Mouse (Mus musculus) embryo, embryonic 11.5 days (tissue): ENCODE data around the gene Pinlyp.

Experiments
- DNase-seq: peaks from one replicate; pipeline ENCODE4 v3.0.0-alpha.2; 2012; ENCODE audit warnings: low read depth, low spot score

The Pinlyp gene

DNA sequence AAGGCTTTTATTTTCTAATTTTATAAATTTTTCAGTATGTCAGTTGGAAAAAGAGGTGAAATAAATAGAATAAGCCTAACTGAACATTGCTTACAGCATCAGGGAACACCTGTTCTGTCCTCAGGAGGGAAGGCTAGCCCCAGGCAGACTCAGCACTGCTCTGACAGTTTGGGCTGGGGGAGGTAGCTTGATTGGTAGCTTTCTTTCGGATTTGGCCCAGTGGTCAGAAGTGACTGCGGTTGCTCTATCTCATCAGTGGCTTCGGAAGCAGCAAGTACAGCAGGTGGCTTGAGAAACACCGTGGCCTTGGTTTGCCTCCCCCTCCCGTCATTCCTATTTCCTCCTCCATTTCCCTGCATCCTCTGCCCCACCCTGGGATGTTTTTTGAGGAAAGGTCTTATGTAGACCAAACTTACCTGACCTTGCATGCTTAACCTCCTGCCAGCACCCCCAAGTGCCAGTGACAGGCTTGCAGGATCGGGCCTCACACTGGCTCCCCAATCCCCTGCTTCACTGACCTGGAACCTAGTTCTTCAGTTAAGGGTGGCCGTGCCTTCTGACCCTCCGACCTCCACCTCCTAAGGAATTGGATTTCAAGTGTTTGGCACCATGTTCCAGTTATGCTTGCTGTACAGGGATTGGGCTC, 17.4 kb upstream of the Pinlyp start:
- DNase-seq, result no peak

DNA sequence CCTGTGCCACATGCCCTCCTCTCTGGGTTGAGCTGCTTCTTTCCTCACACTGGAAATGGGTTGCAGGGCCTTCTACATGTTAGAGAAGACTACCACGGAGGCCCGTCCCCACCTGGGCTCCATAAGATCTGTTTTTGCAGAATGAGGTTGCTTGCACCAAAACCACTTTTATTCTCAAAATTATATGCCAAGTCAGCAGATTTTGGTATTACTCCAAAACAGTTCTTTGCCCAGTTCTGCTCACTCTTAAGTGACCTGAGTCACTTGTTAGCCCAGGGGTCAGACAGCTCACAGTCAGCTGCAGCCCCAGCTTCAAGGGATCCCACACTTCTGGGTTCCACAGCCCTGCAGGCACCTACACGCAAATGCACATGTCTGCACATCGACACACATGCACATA, 15.5 kb upstream of the Pinlyp start:
- no peak for DNase-seq

DNA sequence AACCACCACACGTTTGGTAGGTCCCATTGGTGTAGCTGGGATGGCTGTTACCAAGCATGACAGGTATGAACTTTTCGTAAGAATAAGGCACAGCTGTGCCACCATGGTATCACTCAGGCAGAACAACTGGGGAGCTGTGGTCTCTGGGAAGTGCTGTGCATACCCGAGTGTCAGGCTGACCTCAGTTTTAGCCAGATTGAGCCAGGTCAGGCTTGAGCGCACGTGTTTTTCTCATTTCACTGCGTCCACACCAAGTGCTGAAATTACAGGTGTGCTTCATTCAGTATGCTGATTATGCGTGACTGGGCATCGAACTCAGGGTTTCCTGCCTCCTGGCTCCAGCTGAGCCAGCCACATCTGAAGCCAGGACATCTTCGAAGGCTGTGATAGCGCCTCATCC, 9.9 kb upstream of the Pinlyp start:
- DNase-seq, result no peak

DNA sequence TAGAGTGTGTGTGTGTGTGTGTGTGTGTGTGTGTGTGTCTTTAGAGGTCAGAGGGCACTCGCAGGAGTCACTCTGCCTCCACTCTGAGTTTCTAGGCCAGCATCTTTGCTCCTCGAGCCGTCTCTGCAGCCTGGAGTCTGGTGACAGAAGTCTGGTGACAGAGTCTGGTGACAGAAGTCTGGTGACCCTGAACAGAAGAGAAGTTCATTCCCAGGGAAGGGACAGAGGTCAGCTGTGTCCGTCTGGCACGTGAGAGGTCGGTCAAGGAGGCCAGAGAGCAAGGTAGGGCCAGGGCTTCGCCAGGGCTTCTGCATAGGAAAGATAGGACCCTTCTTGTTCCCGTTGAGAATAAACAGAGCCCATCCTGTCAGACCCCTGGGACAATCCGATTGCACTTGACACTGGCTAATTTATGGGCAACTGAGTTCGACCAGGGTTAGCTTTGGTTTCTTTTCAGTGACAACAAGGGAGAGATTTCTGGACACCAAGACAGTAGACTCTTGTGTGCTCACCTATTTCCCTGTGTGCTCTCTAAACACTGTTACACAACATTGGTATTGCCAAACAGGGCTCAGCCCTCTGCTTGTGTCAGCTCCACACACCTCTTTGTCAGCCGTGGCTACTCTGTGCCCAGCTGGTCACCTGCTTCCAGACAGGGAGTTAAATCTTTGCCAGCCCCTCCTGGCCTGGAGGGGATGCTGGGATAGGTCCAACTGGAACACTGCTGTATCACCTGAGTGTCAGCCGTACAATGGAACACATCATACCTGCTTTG, 6.3 kb upstream of the Pinlyp start:
- DNase-seq, result no peak

DNA sequence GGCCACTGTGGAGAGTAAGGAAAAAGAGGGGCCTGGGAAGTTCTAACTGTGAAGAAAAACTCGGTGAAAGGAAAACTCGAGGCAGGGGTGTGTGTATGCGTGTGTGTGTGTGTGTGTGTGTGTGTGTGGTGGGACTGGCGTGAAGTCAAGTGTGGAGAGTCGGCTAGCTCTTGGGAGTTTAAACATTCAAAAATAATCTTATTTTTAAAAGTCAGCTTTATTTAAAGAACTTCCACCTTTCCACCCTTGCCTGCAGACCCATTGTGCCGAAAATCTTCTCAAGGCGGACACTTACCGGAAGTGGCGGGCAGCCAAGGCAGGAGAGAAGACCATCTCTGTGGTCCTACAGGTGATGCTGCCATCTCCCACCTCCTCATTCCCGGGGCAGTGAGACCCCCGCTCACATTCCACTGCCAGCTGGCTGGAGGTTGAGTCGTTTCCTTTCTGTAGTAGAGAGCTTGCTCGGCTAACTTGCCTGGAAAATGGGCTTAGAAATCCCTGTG, 1.7 kb upstream of the Pinlyp start:
- DNase-seq, result no peak

DNA sequence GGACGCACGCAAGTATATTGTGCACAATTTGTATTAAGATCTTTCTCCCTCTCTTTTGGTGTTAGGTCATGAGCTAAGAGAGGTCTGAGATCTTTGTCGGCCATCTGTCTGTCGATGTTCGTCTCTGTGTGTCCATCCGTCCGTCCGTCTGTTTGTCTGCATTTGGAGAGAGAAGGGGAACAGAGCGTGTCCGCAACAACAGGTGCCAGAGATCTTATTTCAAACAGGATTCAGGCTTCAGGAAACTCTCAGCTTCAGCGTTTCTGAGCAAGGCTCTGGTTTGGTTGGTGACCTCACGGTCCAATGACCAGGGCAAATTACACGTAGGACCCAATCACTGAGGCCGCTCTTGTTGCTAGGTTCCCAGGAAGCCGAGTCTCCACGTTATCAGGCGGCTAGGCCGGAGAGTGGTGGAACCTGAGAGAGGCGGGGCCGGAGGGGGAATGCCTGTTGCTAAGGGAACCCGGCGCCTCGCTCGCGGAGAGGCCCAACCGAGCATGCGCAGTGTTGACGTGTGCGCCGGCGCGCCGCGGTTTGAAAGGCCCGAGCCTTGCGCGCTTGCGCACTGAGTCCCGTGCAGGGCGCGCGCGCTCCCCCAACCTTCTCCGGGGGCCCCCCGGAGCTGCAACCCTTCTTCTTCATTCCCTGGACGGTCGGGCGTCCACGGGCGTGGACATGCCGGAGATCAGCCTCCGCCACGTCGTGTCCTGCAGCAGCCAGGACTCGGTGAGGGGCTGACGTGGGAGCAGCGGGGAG, 894 bp upstream of the Pinlyp start:
- DNase-seq, result peak; percentile 96

DNA sequence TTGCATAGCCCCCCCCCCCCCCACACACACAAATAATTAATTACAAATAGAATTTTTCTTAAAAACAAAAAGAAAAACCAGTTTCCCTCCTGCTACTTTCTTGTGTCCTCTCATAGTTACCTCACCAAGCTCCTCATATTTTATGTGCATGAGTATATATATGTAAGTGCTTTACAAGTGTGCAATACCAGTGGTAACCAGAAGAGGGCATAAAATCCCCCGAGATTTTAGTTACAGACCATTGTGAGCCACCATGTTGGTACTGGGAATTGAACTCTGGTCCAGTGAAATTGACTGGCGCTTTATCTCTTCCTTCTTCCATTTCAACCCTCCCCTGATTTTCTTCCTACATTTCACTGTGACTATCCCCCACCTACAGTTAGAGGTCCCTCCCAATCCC, 1.4 kb downstream of the Pinlyp start:
- DNase-seq, result no peak

DNA sequence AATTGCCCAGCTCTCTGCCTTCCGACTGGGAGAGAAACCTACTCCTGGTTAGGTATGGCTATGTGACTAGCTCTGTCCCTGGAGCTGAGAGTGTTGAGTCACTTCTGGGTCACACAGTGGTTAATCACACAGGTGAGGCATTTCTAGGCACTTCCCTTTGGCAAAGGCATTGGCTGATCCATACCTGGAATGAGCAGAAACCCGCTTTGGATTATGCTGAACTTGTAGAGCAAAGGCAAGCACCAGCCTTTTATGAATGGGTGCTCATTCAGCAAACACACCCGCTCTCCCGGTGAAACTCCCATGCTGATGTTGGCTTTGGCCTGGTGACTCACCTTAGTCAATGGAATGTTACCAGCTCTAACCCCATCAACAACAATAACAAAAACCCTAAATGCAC, 6.2 kb downstream of the Pinlyp start:
- DNase-seq, result no peak

DNA sequence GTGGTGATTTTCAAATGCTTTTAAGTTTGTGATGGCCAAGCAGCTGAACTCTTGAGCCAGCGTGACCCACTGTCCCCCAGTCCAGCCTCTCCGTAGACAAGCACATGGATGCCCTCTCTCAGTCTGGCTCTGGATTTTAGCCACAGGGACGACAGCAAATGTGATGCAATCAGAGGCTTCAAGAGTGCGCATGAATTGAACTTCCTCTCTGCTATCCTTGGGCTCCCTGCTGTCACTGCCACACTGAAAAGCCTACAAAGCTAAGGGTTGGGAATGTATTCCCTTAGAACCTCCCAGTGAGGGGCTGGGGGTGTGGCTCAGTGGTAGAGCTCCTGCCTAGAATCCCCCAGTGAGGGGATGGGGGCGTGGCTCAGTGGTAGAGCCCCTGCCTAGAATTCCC, 7.2 kb downstream of the Pinlyp start:
- DNase-seq, result no peak

DNA sequence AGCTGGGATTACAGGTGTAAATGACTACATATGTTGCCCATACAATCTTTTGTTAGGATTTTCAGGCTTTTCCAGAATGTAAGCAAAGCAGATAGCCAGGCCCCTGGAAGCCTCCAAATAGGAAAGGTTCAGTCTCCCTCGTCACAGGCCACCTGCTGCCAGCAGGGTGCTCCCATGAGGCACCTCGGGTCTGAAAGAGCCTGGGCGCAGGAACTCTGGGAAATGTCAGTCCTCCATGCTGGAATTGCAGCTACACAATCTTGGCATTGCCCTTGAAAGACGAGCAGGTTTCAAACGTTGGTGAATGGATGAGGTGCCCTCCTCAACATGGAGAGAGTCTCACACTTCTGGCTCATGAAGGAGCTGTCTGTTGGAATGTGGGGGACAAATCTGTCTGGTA, 7.8 kb downstream of the Pinlyp start:
- DNase-seq, result no peak

DNA sequence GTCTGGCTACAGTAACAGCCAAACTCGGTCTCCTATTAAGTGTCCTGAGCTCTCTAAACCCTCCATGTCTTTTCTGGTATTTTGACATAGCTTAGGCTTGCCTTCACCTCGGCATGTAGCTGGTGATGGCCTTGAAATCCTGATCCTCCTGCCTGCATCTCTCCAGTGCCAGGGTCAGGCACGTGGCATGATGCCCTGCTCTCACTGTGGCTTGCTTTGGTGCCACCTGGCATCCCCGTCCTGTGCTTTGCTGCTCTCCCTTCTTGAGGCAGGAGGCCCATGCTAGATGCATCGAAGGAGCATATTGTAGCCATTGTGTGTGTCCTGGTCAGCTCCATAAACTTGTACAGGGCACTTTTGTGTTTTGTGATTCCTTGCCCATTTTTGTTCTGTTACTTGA, 8.3 kb downstream of the Pinlyp start:
- no peak for DNase-seq

DNA sequence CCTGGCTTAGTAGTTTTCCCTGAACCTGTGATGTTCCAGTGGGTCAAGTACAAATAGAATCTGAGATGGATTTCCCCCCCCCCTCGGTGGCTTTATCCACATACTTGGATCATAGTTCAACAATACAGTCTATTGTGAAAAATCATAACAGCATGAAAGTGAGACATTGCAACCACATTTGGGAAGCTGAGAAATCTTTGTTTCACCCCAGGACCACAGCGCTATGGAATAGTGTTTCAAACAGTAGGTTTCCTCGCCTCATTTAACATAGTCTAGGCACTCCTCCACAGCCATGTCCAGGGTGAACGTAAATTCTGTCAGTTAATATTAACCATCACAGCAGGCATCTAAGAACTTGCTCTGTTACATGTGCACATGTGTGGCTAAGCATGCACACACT, 8.8 kb downstream of the Pinlyp start:
- DNase-seq, result no peak

DNA sequence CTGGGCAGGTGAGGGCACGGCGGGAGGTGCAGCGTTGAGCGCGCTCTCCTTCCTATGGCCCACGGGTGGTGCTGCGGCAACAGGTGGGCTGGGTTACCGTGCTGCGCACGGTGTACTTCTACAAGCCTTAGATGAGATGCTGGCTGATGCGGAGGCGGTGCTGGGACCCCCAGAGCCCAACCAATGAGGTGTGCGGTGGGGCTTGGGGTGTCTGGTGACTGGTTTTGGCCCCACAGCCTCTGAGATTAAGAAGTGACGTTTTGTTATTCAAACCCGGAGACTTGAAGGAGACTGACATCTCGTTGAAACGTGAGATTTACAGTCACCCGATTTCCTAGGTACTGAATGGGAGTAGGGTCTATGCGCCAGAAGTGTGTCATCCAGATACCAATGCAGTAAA, 11.6 kb downstream of the Pinlyp start:
- DNase-seq, result no peak

DNA sequence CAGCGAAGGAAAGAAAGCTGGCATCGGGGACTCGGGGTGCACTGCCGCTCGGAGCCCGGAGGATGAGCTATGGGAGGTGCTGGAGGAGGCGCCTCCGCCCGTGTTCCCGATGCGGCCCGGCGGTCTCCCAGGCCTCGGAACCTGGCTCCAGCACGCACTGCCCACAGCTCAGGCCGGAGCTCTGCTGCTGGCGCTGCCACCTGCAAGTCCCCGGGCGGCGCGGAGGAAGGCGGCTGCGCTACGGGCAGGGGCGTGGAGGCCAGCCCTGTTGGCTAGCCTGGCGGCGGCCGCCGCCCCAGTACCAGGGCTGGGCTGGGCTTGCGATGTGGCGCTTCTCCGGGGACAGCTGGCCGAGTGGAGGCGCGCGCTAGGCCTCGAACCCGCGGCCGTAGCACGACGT, 12.1 kb downstream of the Pinlyp start:
- no peak for DNase-seq

DNA sequence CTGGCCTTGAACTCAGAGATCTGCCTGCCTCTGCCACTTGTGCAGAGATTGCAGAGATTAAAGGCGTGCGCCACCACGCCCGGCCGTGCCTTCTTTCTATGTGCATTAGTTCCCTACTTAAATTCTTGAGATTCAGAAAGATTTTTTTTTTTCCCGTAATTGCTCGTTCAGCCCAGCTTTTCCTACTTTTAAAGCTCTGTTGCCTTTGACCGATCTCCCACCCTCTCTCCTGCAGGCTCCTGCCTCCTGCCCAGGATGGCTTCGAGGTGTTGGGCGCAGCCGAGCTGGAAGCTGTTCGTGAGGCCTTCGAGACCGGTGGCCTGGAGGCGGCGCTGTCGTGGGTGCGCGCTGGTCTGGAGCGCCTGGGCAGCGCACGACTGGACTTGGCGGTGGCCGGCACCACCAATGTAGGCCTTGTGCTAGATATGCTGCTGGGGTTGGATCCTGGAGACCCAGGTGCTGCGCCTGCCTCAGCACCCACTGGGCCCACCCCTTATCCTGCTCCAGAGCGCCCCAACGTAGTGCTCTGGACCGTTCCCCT, 12.8 kb downstream of the Pinlyp start:
- DNase-seq, result no peak

DNA sequence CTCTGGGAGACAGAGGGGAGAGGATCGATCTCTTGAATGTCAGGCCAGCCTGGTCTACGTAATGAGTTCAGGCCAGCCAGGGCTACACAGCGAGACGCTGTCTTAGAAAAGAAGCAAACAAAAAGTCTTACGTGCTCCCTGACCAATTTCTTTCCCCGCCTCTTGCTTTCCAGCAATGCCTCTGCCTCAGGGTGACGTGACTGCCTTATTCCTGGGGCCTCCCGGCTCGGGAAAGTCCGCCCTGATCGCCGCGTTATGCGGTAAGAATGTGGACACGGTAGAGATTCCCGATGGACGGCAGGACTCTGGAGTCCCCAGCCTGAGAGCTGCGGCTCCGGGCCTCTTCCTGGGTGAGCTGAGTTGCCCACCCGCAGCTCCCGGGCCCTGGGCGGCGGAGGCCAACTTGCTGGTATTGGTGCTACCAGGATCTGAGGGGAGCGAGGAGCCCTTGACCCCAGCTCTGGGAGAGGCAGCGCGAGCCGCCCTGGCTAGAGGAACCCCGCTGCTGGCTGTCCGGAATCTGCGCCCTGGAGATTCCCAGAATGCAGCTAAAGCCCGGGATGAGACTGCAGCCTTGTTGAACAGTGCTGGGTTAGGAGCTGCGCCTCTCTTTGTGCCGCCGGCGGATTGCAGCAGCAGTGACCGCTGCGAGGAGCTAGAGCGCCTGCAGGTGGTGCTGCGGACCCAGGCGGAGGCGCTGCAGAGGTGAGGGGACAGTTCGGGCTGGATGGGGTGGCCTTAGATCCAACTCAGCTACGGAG, 14.5 kb downstream of the Pinlyp start:
- DNase-seq, result peak; percentile 67

DNA sequence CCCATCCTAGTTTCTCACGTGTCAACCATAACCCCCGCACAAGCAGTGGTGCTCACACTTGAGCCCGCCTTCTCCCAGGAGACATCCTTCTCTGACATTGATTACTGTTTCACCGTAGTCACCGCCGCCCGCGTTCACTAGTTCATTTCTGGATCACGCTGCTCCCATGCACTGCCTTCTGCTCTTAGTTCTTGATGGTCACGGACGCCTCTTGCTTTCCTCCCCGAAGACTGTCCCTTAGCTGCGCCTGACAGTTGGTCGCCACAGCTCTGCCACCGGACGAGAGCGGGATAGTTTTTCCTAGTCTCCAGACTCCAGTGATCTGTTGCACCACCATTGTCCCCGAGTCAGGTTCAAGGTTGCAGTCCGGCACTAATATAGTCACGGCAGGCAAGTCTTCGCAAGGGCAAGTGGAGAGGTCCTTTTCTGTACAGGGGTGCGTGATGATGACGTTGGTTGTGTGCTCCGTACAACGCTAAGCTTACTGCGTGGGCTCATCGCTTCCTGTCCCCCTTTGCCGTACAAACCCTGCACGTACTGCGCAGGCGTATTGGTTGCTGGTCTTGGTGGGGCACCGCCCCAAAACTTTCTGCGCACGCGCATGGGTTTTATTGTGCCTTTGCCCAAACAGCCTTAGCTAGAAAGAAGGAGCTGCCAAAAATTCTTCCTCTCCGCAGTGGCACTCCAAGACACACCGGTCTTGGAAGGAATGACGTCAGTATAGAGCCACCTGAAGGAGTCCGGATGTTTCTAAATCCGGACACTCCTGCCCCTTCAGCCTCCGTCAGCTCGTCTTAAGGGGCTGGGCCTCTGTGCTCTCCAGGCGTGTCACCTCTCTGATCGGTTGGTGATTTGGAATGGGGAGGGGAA, 15.6 kb downstream of the Pinlyp start, which contains the start of gene Irgq:
TSS of gene Irgq (plus strand) at position 628 of the 870 bp plus-strand sequence.
- DNase-seq, result peak; percentile 99

DNA sequence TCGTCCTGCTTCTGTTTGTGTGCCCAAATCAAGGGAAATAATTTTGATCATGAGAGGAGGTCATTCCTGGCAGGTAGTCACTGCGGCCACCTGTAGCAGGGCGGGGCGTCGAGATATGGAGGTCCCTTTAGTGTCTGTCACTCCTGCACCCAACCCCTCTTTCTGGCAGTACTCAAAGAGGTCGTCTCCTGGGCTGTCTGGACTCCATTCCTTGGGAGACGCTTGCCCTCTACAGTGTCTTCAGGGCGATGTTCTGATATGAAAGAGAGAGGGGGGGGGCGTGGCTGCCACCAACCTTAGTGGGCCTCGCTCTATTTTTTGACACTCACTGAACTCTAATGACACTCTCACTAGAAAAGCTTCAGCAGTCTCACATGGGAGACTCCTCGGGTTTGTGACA, 16.3 kb downstream of the Pinlyp start:
- DNase-seq, result no peak

DNA sequence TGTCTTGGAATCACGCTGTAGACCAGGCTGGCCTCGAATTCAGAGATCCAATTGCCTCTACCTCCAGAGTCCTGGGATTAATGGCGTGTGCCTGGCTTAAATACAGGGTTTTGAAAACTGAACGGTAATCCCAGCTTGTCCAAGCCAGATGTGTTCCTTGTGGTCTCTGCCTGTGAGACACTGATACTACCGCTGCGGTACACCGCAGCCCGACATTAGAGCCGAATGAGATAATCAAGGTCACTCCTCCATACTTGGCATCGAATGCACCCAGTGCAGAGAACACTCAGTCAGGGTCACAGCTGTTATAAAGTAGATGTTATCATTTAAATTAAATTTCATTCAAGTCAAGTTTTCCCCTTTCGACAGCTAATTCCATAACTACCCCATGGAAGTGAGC, 17.1 kb downstream of the Pinlyp start:
- DNase-seq, result no peak

DNA sequence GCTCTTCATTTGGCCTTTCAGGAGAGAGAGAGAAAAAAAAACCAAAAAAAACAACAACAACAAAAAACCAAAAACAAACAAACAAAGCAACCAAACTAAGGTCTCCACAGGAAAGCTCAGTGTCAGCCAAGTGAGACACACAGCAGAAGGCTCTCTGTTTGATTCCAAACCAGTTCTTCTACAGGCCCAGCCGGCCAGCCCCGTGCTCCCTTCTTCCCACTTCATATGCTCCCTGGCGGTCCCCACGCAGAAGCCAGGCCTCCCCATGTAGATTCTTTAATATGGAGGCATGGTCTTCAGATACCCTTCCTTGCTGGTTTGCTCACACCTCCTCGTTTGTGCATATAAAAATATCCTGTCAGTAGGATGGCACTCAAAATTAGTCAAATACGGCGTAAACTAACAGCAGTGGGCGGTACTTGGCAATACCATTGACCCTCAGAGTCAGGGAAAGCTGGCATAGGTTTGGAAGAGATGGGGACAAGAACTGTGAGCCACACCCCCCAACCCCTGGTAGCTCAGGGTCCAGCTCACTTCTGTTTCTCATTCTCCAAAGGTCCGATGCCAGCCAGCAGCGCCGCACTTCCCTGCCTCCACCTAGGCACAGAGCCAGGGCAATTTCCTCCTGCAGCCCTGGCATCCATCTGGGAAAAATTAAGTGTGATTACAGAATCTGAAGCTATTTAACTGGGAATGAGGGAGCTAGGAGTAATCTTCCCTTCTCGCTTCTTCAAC, 20.1 kb downstream of the Pinlyp start:
- no peak for DNase-seq
